Mouse (Mus musculus): ENCODE measurements around the gene Fmn2.

Fmn2 gene

DNA sequence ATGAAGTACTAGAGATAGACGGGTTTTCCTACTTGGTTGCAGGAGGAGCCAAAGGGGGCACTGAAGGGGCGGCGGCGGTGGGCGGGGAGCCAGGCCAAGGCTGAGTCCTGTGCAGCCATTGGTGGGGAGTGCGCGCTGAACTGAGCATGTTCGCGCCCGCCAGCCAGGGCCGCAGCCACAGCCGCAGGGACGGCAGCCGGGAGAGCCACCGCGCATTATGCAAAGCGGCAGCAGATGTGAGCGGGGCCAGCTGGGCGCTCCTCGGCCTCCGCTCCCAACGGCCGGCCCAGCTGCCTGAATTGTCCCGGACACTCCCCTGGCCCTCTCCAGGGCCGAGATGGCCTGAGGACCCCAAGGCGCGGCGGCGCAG, at the start of gene Fmn2:
Fmn2 (plus strand) TSS at position 165 of the 370 bp plus-strand sequence.
- DNase-seq (ENCODE audit: low read depth, low spot score): peak; percentile 57

DNA sequence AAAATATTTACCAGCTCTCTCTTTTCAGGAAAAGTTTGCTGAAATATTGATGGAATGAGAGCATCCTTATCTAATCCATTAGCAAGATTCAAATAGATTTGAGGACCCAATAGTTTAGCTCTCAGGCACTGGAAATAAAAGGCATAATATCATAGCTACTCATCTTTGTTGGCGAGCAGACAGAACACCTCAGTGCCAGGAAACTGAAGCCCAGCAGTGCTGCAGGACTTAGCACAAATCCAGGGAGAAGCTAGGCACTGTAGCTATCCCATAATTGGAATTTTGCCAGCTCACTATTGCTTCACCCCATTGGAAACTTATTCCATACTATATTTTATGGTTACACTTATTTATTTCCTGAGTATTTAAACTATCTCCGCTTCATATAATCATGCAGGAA, 46.5 kb upstream of the Fmn2 start:
- DNase-seq (ENCODE audit: low read depth, low spot score): no peak

DNA sequence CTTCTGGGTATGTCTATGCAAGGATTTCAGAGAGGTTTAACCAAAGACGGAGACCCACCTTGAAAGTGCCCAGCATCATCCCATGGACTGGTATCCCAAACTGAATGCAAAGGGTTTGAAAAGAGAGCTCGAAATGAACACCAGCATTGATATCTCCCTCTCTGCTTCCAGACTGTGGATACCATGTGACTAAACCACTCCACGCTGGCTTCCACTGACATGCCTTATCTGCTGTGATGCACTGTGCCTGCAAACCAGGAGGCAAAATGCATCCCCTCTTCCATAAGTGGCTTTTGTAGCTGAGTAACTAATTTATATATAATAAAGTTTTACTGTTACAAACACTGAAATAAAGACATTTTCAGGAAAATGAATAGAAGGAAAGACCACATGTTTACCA, 36.2 kb upstream of the Fmn2 start:
- no peak for DNase-seq (ENCODE audit: low read depth, low spot score)

DNA sequence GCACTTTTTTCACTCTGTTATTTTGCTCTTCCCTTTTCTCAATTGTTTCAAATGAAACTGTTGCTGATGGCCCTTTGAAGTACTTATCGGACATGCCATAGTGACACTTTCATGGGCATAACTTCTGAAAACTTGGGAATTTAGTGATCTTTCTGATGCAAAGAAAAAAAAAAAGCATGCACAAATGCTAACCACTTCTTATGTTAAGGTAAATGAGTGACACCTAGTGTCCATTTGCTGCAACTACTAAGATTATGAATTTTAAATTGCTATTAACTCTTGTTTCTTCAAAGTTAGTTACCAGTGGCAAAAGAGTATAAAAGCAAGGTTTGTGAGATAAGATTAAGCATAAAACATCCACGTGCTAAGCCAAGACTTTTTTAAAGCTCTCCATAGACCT, 35.4 kb upstream of the Fmn2 start:
- DNase-seq (ENCODE audit: low read depth, low spot score): no peak

DNA sequence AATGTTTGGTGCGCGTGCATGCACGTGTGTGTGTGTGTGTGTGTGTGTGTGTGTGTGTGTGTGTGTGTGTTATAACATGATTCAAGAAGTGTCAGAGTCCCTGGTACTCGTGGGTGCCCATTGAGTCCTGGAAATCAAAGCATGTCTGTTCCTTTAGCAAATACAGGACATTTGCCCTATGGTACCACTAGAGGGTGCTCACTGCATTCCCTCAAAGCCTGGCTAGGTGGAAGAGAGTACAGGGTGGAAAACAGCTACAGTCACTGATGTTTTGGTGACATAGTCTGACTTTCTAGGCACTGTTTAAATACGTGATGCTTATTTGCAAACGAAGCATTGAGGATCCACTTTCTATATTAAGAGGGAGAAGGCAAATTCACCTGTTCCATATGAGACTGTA, 31.9 kb upstream of the Fmn2 start:
- peak; percentile 43 for DNase-seq (ENCODE audit: low read depth, low spot score)

DNA sequence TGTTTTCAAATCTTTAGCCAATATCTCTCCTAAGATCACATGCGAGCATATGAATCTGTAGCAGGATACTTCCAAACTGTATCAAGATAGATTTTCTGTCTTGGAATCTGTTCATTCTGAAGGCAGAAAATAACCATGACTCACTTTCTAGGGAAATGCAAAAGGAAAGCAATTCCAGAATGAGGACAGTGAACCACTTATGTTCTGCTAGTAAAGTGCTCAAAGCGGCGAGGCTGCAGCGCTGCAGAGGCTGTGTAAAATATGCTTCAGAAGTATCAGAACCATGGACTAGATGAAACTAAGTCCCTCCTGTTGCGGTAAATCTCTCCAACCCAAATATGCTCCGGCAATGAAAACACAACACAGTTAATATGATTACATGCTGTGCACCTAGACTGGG, 19.1 kb upstream of the Fmn2 start:
- DNase-seq (ENCODE audit: low read depth, low spot score): no peak

DNA sequence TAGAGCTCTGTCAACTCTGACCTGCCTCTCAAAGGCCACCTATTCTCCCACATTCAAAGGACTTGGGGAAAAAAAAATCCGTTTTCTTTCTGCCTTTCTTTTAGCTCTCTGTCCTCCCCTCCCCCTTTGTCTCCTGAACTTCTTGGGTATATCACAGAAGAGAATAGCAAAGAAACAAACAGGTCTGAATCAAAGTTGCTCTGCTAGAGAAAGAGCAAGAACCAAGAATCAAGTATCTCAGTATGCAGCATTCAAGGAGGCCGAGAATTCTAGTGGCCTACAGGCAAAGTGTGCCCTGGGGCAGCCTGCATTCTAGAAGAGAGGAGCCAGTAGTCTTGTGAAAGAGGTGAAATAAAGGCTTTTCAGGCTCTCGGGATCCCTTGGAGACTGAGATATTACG, 1.6 kb upstream of the Fmn2 start:
- DNase-seq (ENCODE audit: low read depth, low spot score): no peak

DNA sequence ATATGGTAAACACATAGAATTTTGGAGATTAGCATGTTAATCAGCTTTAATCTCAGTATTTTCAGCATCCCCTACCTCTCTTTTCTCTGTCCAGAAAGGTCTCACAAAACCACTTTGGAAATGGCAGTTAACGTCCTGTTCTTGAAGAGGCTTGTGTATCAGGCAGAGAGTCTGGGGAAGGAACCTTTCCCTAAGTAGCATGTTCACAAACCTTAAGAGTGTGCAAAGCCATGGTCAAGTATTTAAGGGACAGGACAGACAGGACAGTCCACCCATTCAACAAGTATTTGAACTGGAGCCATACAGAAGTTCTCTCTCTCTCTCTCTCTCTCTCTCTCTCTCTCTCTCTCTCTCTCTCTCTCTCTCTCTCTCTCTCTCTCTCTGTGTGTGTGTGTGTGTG, 614 bp upstream of the Fmn2 start:
- DNase-seq (ENCODE audit: low read depth, low spot score): no peak

DNA sequence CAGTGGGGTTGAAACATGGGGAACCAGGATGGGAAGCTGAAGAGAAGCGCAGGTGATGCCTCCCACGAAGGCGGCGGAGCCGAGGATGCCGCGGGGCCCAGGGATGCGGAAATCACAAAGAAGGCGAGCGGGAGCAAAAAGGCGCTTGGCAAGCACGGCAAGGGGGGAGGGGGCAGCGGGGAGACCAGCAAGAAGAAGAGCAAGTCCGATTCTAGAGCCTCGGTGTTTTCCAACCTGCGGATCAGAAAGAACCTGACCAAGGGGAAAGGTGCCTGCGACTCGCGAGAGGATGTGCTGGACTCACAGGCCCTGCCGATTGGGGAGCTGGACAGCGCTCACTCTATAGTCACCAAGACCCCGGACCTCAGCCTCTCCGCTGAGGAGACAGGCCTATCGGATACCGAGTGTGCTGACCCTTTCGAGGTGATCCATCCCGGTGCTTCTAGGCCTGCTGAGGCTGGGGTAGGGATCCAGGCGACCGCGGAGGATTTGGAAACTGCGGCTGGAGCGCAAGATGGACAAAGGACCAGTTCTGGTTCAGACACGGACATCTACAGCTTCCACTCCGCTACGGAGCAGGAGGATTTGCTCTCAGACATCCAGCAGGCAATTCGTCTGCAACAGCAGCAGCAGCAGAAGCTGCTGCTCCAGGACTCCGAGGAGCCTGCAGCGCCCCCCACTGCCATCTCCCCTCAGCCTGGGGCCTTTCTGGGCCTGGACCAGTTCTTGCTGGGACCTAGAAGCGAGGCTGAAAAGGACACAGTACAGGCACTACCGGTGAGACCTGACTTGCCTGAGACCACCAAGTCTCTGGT, 613 bp downstream of the Fmn2 start:
- peak; percentile 27 for DNase-seq (ENCODE audit: low read depth, low spot score)

DNA sequence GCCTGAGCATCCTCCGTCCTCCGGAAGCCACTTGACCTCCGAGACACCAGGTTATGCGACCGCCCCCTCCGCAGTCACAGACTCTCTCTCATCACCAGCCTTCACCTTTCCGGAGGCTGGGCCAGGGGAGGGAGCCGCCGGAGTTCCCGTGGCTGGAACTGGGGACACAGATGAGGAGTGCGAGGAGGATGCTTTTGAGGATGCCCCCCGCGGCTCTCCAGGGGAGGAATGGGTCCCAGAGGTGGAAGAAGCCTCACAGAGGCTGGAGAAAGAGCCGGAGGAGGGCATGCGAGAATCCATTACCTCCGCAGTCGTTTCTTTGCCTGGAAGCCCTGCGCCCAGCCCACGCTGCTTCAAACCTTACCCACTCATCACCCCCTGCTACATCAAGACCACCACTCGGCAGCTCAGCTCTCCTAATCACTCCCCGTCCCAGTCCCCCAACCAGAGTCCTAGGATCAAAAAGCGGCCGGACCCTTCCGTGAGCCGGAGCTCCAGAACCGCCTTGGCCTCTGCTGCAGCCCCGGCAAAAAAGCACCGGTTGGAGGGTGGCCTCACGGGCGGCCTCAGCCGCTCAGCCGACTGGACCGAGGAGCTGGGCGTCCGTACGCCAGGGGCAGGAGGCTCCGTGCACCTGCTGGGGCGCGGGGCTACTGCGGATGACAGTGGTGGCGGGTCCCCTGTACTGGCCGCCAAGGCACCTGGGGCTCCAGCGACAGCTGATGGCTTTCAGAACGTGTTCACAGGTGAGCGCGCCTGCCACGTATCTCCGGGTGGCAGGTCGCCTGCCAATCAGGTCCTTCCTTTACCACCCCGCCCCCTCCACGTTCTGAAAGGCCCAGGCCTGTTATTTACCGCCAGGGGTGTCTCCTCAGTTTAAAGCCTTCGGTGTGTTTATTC, 1.5 kb downstream of the Fmn2 start:
- no peak for DNase-seq (ENCODE audit: low read depth, low spot score)

DNA sequence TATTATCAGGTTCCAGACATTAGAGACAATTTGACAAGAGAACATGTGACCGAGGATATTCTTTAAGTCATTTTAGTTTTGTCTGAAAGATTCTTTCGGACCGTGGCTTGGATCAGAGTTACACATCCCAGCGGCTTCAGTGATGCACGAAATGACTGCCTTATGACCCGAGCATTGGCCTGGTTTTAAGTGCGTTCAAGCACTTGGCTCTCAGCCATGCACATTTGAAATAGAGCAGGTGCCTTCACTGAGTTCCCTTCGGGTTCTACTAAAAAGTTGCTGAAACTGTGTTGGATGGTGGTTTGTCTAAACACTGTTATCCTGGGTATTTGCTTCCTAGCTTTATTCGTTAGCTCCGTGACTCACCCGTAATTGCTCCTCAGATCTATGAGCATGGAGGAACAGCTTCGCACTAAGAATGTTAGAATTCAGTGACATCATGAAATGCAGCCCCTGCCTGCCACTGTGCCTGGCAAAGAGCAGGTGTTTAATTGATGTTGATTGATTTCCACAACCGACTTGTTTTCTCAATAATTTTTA, 7.0 kb downstream of the Fmn2 start:
- DNase-seq (ENCODE audit: low read depth, low spot score): no peak

DNA sequence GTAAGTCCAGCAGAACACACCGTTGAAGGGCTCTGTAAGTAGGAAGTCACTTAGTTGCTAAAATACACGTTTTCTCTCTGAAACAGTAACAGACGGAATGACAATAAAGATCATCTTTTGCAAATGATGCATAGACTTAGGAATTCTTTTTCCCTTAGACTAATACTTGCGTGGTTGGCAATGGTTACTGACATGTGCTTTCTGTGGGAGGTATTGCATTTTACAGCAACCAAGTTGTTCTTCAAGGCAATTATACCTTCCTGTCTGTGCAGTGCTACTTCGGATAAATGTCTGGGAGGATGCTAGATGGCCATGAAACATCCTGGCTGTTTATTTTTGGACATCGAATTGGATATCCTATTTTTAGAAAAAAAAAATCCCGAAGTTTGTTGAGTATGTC, 11.8 kb downstream of the Fmn2 start:
- DNase-seq (ENCODE audit: low read depth, low spot score): no peak

DNA sequence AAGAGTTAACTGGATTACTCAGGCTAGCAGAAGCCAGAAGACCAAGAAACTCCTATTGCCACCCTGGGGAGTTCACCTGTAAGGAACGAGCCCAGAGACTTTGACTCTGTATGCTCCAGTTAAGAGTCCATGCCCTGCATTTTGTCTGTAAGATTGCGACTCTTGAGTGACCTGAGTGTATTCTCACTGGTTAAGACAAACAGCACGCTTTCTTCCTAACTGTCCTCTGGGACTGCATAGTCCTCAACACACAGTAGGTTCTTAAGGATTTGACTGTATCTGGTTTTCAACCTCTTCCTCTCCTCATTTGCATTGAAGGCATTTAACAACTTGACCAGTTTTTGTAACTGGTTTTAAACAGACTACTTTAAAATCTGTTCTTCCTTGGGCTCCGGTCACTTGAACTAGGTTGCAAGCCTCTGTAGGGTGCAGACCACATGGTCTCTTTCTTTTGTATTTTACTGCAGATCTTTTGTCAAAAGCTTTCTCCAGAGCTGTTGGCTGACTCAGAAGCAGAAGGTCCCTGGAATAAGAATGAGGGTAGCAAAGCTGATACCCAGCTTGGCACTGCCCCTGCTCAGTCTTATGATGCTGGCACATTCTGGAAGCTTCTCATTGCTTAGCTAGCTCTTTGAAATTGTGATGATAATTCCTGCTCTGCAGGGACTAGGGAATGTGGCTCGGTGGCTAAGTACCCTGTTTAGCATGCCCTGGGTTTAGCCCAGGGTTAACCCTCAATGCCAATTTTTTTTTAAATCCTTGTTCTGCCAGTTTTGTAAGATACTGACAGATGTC, 20.5 kb downstream of the Fmn2 start:
- DNase-seq (ENCODE audit: low read depth, low spot score): no peak

DNA sequence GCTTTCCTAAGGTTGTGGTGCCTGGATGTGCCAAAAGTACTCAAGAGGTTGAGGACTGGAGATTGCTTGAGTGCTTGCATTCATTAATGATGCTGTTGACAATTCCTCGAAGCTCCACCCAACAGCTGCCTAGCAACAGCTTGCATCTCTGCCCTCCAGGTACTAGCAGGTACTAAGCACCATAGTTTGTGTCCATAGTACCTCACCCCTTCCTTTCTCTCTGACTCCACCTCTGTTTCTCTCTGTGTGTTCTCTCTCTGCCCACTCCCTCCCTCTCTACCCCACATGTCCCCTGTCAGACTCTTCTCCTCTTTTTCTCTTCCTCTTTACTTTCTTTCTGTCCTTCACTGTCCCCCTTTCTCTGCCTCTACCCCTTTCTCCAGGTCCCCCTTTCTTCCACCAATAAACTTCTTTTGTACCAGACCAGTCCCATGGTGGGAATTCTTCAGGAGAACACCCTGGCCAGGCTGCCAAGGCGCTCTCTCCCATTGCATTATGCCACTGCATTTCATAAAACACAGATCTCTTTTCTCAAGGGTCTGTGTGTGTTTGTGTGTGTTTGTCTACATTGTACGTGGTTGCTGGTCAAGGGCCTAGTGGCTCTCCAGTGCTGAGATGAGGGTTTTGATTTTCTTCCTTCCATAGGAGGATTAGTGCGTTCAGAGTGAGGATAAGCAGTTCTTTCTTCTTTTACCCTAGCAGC, 21.3 kb downstream of the Fmn2 start:
- DNase-seq (ENCODE audit: low read depth, low spot score): no peak

DNA sequence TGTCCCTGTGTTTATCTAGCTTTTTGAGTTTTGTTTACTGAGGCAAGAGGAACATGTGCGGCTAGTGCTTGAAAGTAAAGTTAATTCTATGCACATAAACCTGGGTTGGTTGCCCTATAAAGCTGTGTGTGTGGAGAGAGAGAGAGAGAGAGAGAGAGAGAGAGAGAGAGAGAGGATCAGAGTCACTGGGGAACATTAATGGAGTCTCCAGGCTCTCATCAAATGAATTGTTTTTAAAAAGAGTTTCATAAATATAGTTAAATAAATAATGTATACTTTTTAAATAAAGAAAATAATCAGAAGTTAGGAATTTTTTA, 21.8 kb downstream of the Fmn2 start:
- no peak for DNase-seq (ENCODE audit: low read depth, low spot score)

DNA sequence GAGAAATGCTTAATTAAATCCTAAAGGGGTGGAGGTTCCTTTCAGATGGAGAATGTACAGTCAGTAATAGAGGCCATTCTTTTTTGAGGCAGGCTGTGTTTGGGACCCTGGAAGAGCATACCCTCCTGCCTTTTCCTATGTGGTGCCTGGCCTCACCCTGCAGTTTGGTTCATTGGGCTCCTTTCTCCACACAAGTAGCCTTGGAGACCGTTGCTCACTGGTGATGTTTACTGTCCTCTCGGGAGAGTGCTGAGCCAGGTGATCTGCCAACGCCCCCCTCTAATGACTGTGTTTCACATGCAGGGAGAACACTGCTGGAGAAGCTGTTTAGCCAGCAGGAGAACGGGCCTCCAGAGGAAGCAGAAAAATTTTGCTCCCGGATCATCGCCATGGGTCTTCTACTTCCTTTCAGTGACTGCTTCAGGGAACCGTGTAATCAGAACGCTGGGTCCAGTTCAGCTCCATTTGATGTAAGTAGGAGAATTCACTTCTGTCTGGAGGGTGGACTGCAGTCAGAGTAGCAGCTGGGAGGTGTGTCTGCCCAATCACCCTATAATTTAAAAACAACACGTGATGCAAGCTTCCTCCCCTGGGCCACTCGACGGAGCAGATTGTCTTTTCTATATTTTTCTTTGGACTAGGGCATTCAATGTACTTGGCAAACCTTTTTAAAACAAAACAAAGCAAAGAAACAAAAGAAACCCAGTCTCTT, 35.3 kb downstream of the Fmn2 start:
- DNase-seq (ENCODE audit: low read depth, low spot score): no peak

DNA sequence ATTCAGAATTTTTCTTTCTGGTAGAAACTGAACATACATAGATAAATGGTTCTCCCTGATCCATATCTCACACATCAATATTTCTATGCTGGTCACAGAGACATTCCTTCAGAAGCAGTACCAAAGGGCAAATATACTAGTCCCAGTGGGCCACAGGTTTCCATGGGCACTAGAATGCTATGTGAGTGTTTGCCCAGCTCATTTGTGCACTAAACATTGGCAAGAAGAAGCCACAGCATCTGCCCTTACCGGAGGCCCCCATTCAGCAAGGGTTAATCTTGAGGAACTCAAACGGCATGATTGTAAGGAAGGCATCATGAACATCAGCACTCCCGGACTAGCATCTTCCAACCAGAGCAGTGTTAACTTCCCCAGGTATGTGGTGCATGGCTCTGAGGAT, 35.9 kb downstream of the Fmn2 start:
- DNase-seq (ENCODE audit: low read depth, low spot score): no peak

DNA sequence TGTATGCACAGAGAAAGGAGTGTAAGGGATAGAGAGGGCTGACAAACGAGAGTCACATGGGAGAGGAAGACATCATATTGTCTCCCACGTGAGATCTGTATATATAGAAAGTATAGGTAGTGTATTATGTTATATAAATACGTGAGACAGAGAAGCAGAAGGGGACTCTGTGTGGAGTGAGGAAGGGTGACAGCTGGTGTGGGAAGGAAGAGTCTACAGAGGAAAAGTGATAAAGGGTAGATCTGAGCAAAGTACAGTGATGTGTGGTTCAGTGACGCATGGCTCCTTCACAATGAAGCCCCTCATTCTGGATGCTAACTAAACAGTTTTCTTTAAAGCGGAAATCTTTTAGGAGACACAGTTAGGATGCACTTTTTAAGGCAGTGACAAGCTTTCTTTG, 46.7 kb downstream of the Fmn2 start:
- no peak for DNase-seq (ENCODE audit: low read depth, low spot score)

DNA sequence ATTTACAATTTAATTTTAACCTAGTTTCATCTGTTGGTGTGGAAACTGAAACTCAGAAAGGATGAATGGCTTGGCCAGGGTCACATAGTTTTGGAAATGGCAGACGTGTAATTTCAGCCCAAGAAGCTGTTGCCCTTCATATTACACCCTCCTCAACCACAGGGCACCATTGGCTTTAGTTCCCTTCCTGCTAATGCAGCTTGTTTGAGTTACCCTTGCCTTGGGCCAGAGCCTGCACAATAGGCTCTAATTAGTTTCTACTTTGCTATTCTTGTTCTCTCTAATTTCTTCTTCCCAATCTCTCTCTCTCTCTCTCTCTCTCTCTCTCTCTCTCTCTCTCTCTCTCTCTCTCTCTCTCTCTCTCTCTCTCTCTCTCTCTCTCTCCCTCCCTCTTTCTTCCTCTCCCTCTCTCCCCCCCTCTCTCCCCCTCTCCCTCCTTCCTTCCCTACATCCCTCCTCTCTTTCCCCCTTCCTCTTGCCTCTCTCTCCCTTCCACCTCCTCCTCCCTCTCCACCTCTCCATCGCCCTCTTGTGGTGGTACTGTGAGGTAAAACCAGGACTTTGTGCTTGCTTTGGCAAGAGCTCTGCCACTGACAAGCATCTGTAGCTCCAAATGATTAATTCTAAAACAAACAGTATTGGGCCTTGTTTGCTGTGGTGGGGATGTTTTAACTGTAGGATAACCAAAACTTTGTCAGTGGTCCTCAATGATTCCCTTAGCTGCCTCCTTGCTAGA, 51.8 kb downstream of the Fmn2 start:
- DNase-seq (ENCODE audit: low read depth, low spot score): peak; percentile 49

DNA sequence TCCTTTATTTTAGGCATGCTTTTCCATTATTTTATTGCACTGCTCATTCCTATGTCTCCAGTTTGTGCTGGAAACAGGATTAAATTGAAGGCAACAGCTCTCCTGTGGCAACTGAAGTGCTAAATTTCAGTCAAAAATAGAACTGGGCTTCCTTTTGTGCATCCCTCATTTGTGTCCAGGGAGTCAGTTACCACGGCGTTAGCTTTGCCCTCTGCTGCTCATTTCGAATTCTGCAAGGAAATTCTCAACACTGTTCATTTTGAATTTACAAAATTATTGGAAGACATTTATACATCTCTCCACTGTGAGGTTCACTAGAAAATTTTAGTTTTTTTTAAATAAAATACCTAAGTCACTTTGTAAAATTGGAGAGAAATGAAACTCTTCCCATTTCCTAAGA, 53.8 kb downstream of the Fmn2 start:
- DNase-seq (ENCODE audit: low read depth, low spot score): no peak

Measured in retina, postnatal 7 days (tissue).